Mouse (Mus musculus) hindbrain, embryonic 11.5 days (tissue): ENCODE measurements at regions not wholly inside any gene's neighbourhood (a gene's known extent, or its start where the extent isn't known, plus 50 kb on each side); places are given as distances from the start of the nearest gene placed in this dataset.

Experiments used
- ATAC-seq: fragments of 200-750 bp; cut with Nextera tagmentation; 2 replicates; pipeline ENCODE4 v1.8.0; 2017; ENCODE audit warnings: mild to moderate bottlenecking, moderate TSS enrichment, moderate library complexity; ENCODE audit not compliant: low FRiP score
- DNase-seq: peaks from one replicate; pipeline ENCODE4 v3.0.0-alpha.2; 2015; ENCODE audit warnings: low spot score
- H3K27ac ChIP-seq: fragments of 300-500 bp; sonication (generic); 2 replicates; pipeline ENCODE4 v1.5.1; 2014; ENCODE audit warnings: mild to moderate bottlenecking, low read depth, low read length
- H3K27me3 ChIP-seq: fragments of 300-500 bp; sonication (generic); 2 replicates; pipeline ENCODE4 v1.6.1; 2014; ENCODE audit warnings: mild to moderate bottlenecking, low read length, moderate library complexity, mixed read lengths; ENCODE audit not compliant: control insufficient read depth, insufficient read depth
- H3K36me3 ChIP-seq: fragments of 300-500 bp; sonication (generic); 2 replicates; pipeline ENCODE4 v1.6.1; 2014; ENCODE audit warnings: mild to moderate bottlenecking, low read length, moderate library complexity, mixed read lengths; ENCODE audit not compliant: control insufficient read depth, insufficient read depth
- H3K4me1 ChIP-seq: fragments of 300-500 bp; sonication (generic); replicated peaks from 2 replicates; pipeline ENCODE4 v1.6.1; 2014; ENCODE audit warnings: low read length, mixed read lengths; ENCODE audit not compliant: control insufficient read depth, insufficient read depth
- H3K4me2 ChIP-seq: fragments of 300-500 bp; sonication (generic); replicated peaks from 2 replicates; pipeline ENCODE4 v1.6.1; 2014; ENCODE audit warnings: mild to moderate bottlenecking, low read depth, low read length
- H3K4me3 ChIP-seq: fragments of 300-500 bp; sonication (generic); 2 replicates; pipeline ENCODE4 v1.5.1; 2014; ENCODE audit warnings: low read depth, low read length
- H3K9ac ChIP-seq: fragments of 300-500 bp; sonication (generic); 2 replicates; pipeline ENCODE4 v1.6.1; 2014; ENCODE audit warnings: low read depth, low read length
- H3K9me3 ChIP-seq: fragments of 300-500 bp; sonication (generic); 2 replicates; pipeline ENCODE4 v1.6.1; 2016; ENCODE audit warnings: low read length; ENCODE audit not compliant: control insufficient read depth
- WGBS: fragments of 180-500 bp; shearing (Covaris S2); extraction: QIAGEN DNeasy Blood & Tissue Kit; methylation state at CpG from one replicate; pipeline ENCODE4 v1.1.7; 2014; 5-methylcytosine and 5-hydroxymethylcytosine counted together

- Histone ChIP-seq H3K27me3 (no peaks in the 10 kb centered on the region), H3K9me3 (no peaks in the 10 kb centered on the region), H3K36me3 (no peaks in the 10 kb centered on the region), H3K4me2 (no peak overlapping the region), H3K9ac (no peak overlapping the region), H3K27ac (no peak overlapping the region), H3K4me1 (no peaks in the 10 kb centered on the region), H3K4me3 (no peak overlapping the region)
- ATAC-seq = peak; percentile 43; the same call in 1 of the 2 replicates
- peak; percentile 27 for DNase-seq
- 70% methylated on average over 3 of the region's 3 CpGs for WGBS
Measured at GRCm38 (mm10) chr12:5435876-5436275, 60.4 kb upstream of the Klhl29 start.

- H3K27me3 ChIP-seq = no peaks in the 10 kb centered on the region
- ATAC-seq (no peak), DNase-seq (no peak)
- H3K4me3 ChIP-seq = no peak overlapping the region
- no peak overlapping the region for H3K27ac ChIP-seq
- H3K4me2 ChIP-seq = no peak overlapping the region
- 53% methylated on average over 6 of the region's 6 CpGs for WGBS
- no peaks in the 10 kb centered on the region for H3K36me3 ChIP-seq
- H3K9me3 ChIP-seq = no peaks in the 10 kb centered on the region
- H3K4me1 ChIP-seq = no peaks in the 10 kb centered on the region
- H3K9ac ChIP-seq = no peak overlapping the region
Measured at GRCm38 (mm10) chr12:5434060-5434459, 58.6 kb upstream of the Klhl29 start.

DNA sequence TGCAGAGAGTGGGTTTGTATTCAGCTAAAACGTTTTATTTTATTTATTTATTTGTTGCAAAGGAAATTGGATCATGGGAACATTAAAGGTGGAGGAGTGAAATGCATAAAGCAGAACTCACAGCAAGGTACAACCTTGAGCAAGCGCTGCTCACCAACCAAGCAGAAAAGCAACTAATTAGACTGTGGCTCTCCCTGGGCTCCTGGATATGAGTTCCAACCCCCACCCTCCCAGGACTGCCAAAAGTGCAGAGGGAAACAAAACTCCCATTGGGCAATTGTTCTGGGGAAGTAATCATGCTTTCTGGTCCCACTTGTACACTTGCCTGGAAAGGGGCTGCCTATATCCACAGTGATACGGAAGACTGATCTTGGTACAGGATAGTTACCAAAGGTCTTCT lies 57.2 kb upstream of the Klhl29 start:
- Histone ChIP-seq H3K4me3 (no peak overlapping the region), H3K9me3 (no peaks in the 10 kb centered on the region), H3K9ac (no peak overlapping the region), H3K4me1 (no peaks in the 10 kb centered on the region), H3K36me3 (no peaks in the 10 kb centered on the region), H3K4me2 (no peak overlapping the region), H3K27ac (no peak overlapping the region), H3K27me3 (no peaks in the 10 kb centered on the region)
- ATAC-seq = no peak
- 78% methylated on average over 3 of the region's 3 CpGs for WGBS
- DNase-seq = no peak

DNA sequence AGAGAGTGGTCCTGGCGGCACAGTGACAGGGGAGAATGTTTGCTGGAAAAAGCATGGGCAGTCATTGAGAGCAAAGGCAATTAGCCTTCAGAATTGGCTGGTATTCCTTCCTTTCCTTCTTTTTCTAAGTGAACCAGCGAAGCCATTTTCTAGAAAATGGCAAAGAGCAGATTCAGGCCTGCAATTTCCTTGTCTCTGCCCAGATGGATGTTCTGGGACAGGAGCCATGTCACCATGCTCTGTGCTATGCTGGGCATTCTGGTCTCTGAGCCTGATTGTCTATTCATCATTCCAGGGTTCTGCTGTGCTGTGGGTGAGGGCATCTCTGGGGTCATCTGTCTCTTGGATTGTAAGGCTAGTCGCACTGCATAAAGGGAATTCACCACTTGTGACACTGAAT lies 53.3 kb upstream of the Klhl29 start:
- 76% methylated on average over 3 of the region's 3 CpGs for WGBS
- H3K9ac ChIP-seq = no peak overlapping the region
- H3K4me3 ChIP-seq = no peak overlapping the region
- no peaks in the 10 kb centered on the region for H3K4me1 ChIP-seq
- no peak for ATAC-seq
- H3K36me3 ChIP-seq = no peaks in the 10 kb centered on the region
- no peaks in the 10 kb centered on the region for H3K27me3 ChIP-seq
- no peak overlapping the region for H3K27ac ChIP-seq
- H3K4me2 ChIP-seq = no peak overlapping the region
- no peaks in the 10 kb centered on the region for H3K9me3 ChIP-seq
- no peak for DNase-seq
